Mouse (Mus musculus): Measurements from ENCODE around the gene Mum1. TPM values are rescaled to one million over a fixed set of nuclear protein-coding genes. Genes with fewer than 3 reads are reported as not detected.

Mum1 gene
- total RNA-seq (2021), result 23.4 and 37.9 TPM in 2 replicates
- long read RNA-seq, transcript Mum1-201 (14 exons, 2,640 nt), result major isoform, 15 of 38 reads
- long read RNA-seq, partial matches to known transcripts, result 5 of 38 reads
- long read RNA-seq, other reads (novel, unspliced or antisense), result 13 of 38 reads

GRCm38 (mm10) chr10:80226416-80227165 lies at the start of gene Mum1:
Gene Mum1, plus strand, starts transcription at chr10:80226434.
- DNase-seq, result peak; percentile 99

- DNase-seq, result peak; percentile 83
These were observed 48.6 kb upstream of the Mum1 start for GRCm38 (mm10) chr10:80177441-80178279.

- peak; percentile 72 for DNase-seq
These were observed 46.9 kb upstream of the Mum1 start, which contains the start of gene Efna2 for GRCm38 (mm10) chr10:80179068-80180051. Gene Efna2, plus strand, starts transcription at chr10:80179482.

- DNase-seq, result no peak
These were observed 45.9 kb upstream of the Mum1 start for GRCm38 (mm10) chr10:80180288-80180687.

GRCm38 (mm10) chr10:80180823-80181222 lies 45.4 kb upstream of the Mum1 start:
- DNase-seq, result no peak

- no peak for DNase-seq
These were observed 43.7 kb upstream of the Mum1 start for GRCm38 (mm10) chr10:80182547-80182946.

GRCm38 (mm10) chr10:80186649-80187048 lies 39.6 kb upstream of the Mum1 start:
- no peak for DNase-seq

GRCm38 (mm10) chr10:80187739-80188138 lies 38.5 kb upstream of the Mum1 start:
- no peak for DNase-seq

GRCm38 (mm10) chr10:80188453-80189024 lies 37.7 kb upstream of the Mum1 start:
- DNase-seq, result no peak

GRCm38 (mm10) chr10:80189999-80190398 lies 36.2 kb upstream of the Mum1 start:
- no peak for DNase-seq

GRCm38 (mm10) chr10:80190491-80191051 lies 35.7 kb upstream of the Mum1 start:
- peak; percentile 55 for DNase-seq

GRCm38 (mm10) chr10:80193976-80194375 lies 32.3 kb upstream of the Mum1 start:
- DNase-seq, result no peak

- no peak for DNase-seq
These were observed 31.8 kb upstream of the Mum1 start for GRCm38 (mm10) chr10:80194441-80194840.

GRCm38 (mm10) chr10:80196167-80196566 lies 30.1 kb upstream of the Mum1 start:
- DNase-seq, result no peak

- no peak for DNase-seq
These were observed 29.3 kb upstream of the Mum1 start for GRCm38 (mm10) chr10:80196778-80197581.

- DNase-seq, result peak; percentile 73
These were observed 26.7 kb upstream of the Mum1 start for GRCm38 (mm10) chr10:80199440-80200008.

- DNase-seq, result no peak
These were observed 25.7 kb upstream of the Mum1 start for GRCm38 (mm10) chr10:80200485-80200884.

- no peak for DNase-seq
These were observed 22.2 kb upstream of the Mum1 start for GRCm38 (mm10) chr10:80204055-80204454.

GRCm38 (mm10) chr10:80207201-80207600 lies 19.0 kb upstream of the Mum1 start:
- no peak for DNase-seq

GRCm38 (mm10) chr10:80207676-80208075 lies 18.6 kb upstream of the Mum1 start:
- no peak for DNase-seq

All from adrenal gland, postnatal 25 days (tissue).